Mouse (Mus musculus) retina, adult 2 months (tissue): Measurements from ENCODE around the gene Snrpb2.
A peak's percentile ranks its signal among the peaks of the same experiment; 100 is the strongest.

Source experiments
- DNase-seq: peaks from one replicate; pipeline ENCODE4 v3.0.0-alpha.2; 2012; ENCODE audit warnings: low read depth, low spot score

The Snrpb2 gene

GRCm38 (mm10) chr2:143062812-143063792 is at the start of gene Snrpb2:
Gene Snrpb2, plus strand, starts transcription at chr2:143063039.
- DNase-seq: peak; percentile 82

- no peak for DNase-seq
Measured at GRCm38 (mm10) chr2:143013057-143013456, 49.8 kb upstream of the Snrpb2 start.

- no peak for DNase-seq
Measured at GRCm38 (mm10) chr2:143018084-143018483, 44.8 kb upstream of the Snrpb2 start.

GRCm38 (mm10) chr2:143018591-143019130 is 44.2 kb upstream of the Snrpb2 start:
- DNase-seq: no peak

- no peak for DNase-seq
Measured at GRCm38 (mm10) chr2:143019727-143020126, 43.1 kb upstream of the Snrpb2 start.

GRCm38 (mm10) chr2:143023331-143023730 is 39.5 kb upstream of the Snrpb2 start:
- no peak for DNase-seq

- no peak for DNase-seq
Measured at GRCm38 (mm10) chr2:143024226-143024625, 38.6 kb upstream of the Snrpb2 start.

GRCm38 (mm10) chr2:143031283-143031682 is 31.6 kb upstream of the Snrpb2 start:
- no peak for DNase-seq

- no peak for DNase-seq
Measured at GRCm38 (mm10) chr2:143032378-143033255, 30.2 kb upstream of the Snrpb2 start.

GRCm38 (mm10) chr2:143034350-143035085 is 28.3 kb upstream of the Snrpb2 start:
- no peak for DNase-seq

GRCm38 (mm10) chr2:143035086-143035593 is 27.7 kb upstream of the Snrpb2 start:
- DNase-seq: no peak

- DNase-seq: no peak
Measured at GRCm38 (mm10) chr2:143041596-143041995, 21.2 kb upstream of the Snrpb2 start.

GRCm38 (mm10) chr2:143055251-143055650 is 7.6 kb upstream of the Snrpb2 start:
- no peak for DNase-seq

GRCm38 (mm10) chr2:143056736-143057135 is 6.1 kb upstream of the Snrpb2 start:
- DNase-seq: no peak

GRCm38 (mm10) chr2:143062432-143062811 is 417 bp upstream of the Snrpb2 start:
- no peak for DNase-seq

- DNase-seq: no peak
Measured at GRCm38 (mm10) chr2:143065914-143066313, 3.1 kb downstream of the Snrpb2 start.

GRCm38 (mm10) chr2:143078198-143078851 is 15.5 kb downstream of the Snrpb2 start, which contains the start of gene Otor:
Gene Otor, plus strand, starts transcription at chr2:143078473.
- no peak for DNase-seq

- no peak for DNase-seq
Measured at GRCm38 (mm10) chr2:143081693-143082092, 18.9 kb downstream of the Snrpb2 start.

GRCm38 (mm10) chr2:143084852-143085397 is 22.1 kb downstream of the Snrpb2 start:
- DNase-seq: no peak

GRCm38 (mm10) chr2:143089866-143090265 is 27.0 kb downstream of the Snrpb2 start:
- no peak for DNase-seq
